Mouse (Mus musculus): ENCODE measurements at regions not wholly inside any gene's neighbourhood (a gene's known extent, or its start where the extent isn't known, plus 50 kb on each side); places are given as distances from the start of the nearest gene placed in this dataset.

GRCm38 (mm10) chr16:87783561-87784304 lies 85.0 kb downstream of the Bach1 start:
- 86% methylated on average over 17 of the region's 17 CpGs for WGBS
- Histone ChIP-seq H3K27ac (ENCODE audit: control insufficient read depth, insufficient read depth, low read depth, low read length, poor library complexity) (no peak overlapping the region), H3K4me1 (ENCODE audit: control insufficient read depth, insufficient read depth, low read length) (no peaks in the 10 kb centered on the region), H3K4me3 (replicated peaks; ENCODE audit: control insufficient read depth, low read depth, low read length) (no peak overlapping the region)
- TF ChIP-seq POLR2A (IDR thresholded peaks at IDR 0.05; ENCODE audit: borderline replicate concordance, control insufficient read depth, low read depth, low read length) (no peak), CTCF (IDR thresholded peaks at IDR 0.05; ENCODE audit: control insufficient read depth, insufficient read depth, low read length) (no peak)

- Histone ChIP-seq H3K27ac (ENCODE audit: control insufficient read depth, insufficient read depth, low read depth, low read length, poor library complexity) (no peak overlapping the region), H3K4me3 (replicated peaks; ENCODE audit: control insufficient read depth, low read depth, low read length) (no peak overlapping the region), H3K4me1 (ENCODE audit: control insufficient read depth, insufficient read depth, low read length) (no peaks in the 10 kb centered on the region)
- TF ChIP-seq POLR2A (IDR thresholded peaks at IDR 0.05; ENCODE audit: borderline replicate concordance, control insufficient read depth, low read depth, low read length) (no peak), CTCF (IDR thresholded peaks at IDR 0.05; ENCODE audit: control insufficient read depth, insufficient read depth, low read length) (no peak)
- 64% methylated on average over 13 of the region's 13 CpGs for WGBS
Observed at GRCm38 (mm10) chr16:87784405-87784994, 85.8 kb downstream of the Bach1 start.

GRCm38 (mm10) chr16:87789539-87789938 lies 90.8 kb downstream of the Bach1 start:
- no peak overlapping the region for H3K4me3 ChIP-seq (replicated peaks; ENCODE audit: control insufficient read depth, low read depth, low read length)
- no peaks in the 10 kb centered on the region for H3K4me1 ChIP-seq (ENCODE audit: control insufficient read depth, insufficient read depth, low read length)
- no peak for TF ChIP-seq POLR2A (IDR thresholded peaks at IDR 0.05; ENCODE audit: borderline replicate concordance, control insufficient read depth, low read depth, low read length)
- no peak for TF ChIP-seq CTCF (IDR thresholded peaks at IDR 0.05; ENCODE audit: control insufficient read depth, insufficient read depth, low read length)
- H3K27ac ChIP-seq (ENCODE audit: control insufficient read depth, insufficient read depth, low read depth, low read length, poor library complexity): no peak overlapping the region
- WGBS: 86% methylated on average over 10 of the region's 10 CpGs

GRCm38 (mm10) chr16:87789957-87790356 lies 91.2 kb downstream of the Bach1 start:
- Histone ChIP-seq H3K4me1 (ENCODE audit: control insufficient read depth, insufficient read depth, low read length) (no peaks in the 10 kb centered on the region), H3K27ac (ENCODE audit: control insufficient read depth, insufficient read depth, low read depth, low read length, poor library complexity) (no peak overlapping the region), H3K4me3 (replicated peaks; ENCODE audit: control insufficient read depth, low read depth, low read length) (no peak overlapping the region)
- TF ChIP-seq POLR2A (IDR thresholded peaks at IDR 0.05; ENCODE audit: borderline replicate concordance, control insufficient read depth, low read depth, low read length) (no peak), CTCF (IDR thresholded peaks at IDR 0.05; ENCODE audit: control insufficient read depth, insufficient read depth, low read length) (no peak)
- WGBS: 49% methylated on average over 6 of the region's 6 CpGs

- Histone ChIP-seq H3K27ac (ENCODE audit: control insufficient read depth, insufficient read depth, low read depth, low read length, poor library complexity) (no peak overlapping the region), H3K4me1 (ENCODE audit: control insufficient read depth, insufficient read depth, low read length) (no peaks in the 10 kb centered on the region), H3K4me3 (replicated peaks; ENCODE audit: control insufficient read depth, low read depth, low read length) (no peak overlapping the region)
- TF ChIP-seq CTCF (IDR thresholded peaks at IDR 0.05; ENCODE audit: control insufficient read depth, insufficient read depth, low read length) (no peak), POLR2A (IDR thresholded peaks at IDR 0.05; ENCODE audit: borderline replicate concordance, control insufficient read depth, low read depth, low read length) (no peak)
- 18% methylated on average over 20 of the region's 20 CpGs for WGBS
Observed at GRCm38 (mm10) chr16:87796514-87797248, 97.9 kb downstream of the Bach1 start.

GRCm38 (mm10) chr16:87802317-87802716 lies 103.6 kb downstream of the Bach1 start:
- 76% methylated on average over 4 of the region's 4 CpGs for WGBS
- no peak overlapping the region for H3K4me3 ChIP-seq (replicated peaks; ENCODE audit: control insufficient read depth, low read depth, low read length)
- no peak overlapping the region for H3K27ac ChIP-seq (ENCODE audit: control insufficient read depth, insufficient read depth, low read depth, low read length, poor library complexity)
- no peaks in the 10 kb centered on the region for H3K4me1 ChIP-seq (ENCODE audit: control insufficient read depth, insufficient read depth, low read length)
- TF ChIP-seq POLR2A (IDR thresholded peaks at IDR 0.05; ENCODE audit: borderline replicate concordance, control insufficient read depth, low read depth, low read length): no peak
- TF ChIP-seq CTCF (IDR thresholded peaks at IDR 0.05; ENCODE audit: control insufficient read depth, insufficient read depth, low read length): no peak

GRCm38 (mm10) chr16:87817590-87817989 lies 118.8 kb downstream of the Bach1 start:
- TF ChIP-seq POLR2A (IDR thresholded peaks at IDR 0.05; ENCODE audit: borderline replicate concordance, control insufficient read depth, low read depth, low read length): no peak
- TF ChIP-seq CTCF (IDR thresholded peaks at IDR 0.05; ENCODE audit: control insufficient read depth, insufficient read depth, low read length): no peak
- no peak overlapping the region for H3K27ac ChIP-seq (ENCODE audit: control insufficient read depth, insufficient read depth, low read depth, low read length, poor library complexity)
- 85% methylated on average over 8 of the region's 8 CpGs for WGBS
- no peak overlapping the region for H3K4me3 ChIP-seq (replicated peaks; ENCODE audit: control insufficient read depth, low read depth, low read length)
- H3K4me1 ChIP-seq (ENCODE audit: control insufficient read depth, insufficient read depth, low read length): no peaks in the 10 kb centered on the region

- Histone ChIP-seq H3K4me3 (replicated peaks; ENCODE audit: control insufficient read depth, low read depth, low read length) (no peak overlapping the region), H3K4me1 (ENCODE audit: control insufficient read depth, insufficient read depth, low read length) (no peaks in the 10 kb centered on the region), H3K27ac (ENCODE audit: control insufficient read depth, insufficient read depth, low read depth, low read length, poor library complexity) (no peak overlapping the region)
- TF ChIP-seq CTCF (IDR thresholded peaks at IDR 0.05; ENCODE audit: control insufficient read depth, insufficient read depth, low read length): no peak
- no peak for TF ChIP-seq POLR2A (IDR thresholded peaks at IDR 0.05; ENCODE audit: borderline replicate concordance, control insufficient read depth, low read depth, low read length)
- whole genome bisulfite sequencing: 81% methylated on average over 7 of the region's 7 CpGs
Observed at GRCm38 (mm10) chr16:87834296-87834695, 135.6 kb downstream of the Bach1 start.

All from bone marrow, adult 2 months (tissue).